Mouse (Mus musculus): Measurements from ENCODE around the gene Fstl4.

- TF ChIP-seq CTCF (IDR thresholded peaks at IDR 0.05; ENCODE audit: low read depth, low read length) = no peak
- TF ChIP-seq POLR2A (IDR thresholded peaks at IDR 0.05; ENCODE audit: borderline replicate concordance, low read depth, low read length) = no peak
Measured at GRCm38 (mm10) chr11:53103601-53104325, 339.3 kb downstream of the Fstl4 start.
